Mouse (Mus musculus): ENCODE measurements around the gene Gmeb2. TPM values are rescaled to one million over a fixed set of nuclear protein-coding genes. Genes with fewer than 3 reads are reported as not detected.

Gene Gmeb2
- 11.4 and 16.4 TPM in 2 replicates for polyA plus RNA-seq (2012; ENCODE audit: insufficient read depth, insufficient read length, missing spikeins)

GRCm38 (mm10) chr2:181287958-181288350 lies at the start of gene Gmeb2:
Gene Gmeb2 (minus strand): TSS chr2:181288035.
- Histone ChIP-seq H3K4me3 (ENCODE audit: insufficient read depth, low read length) (peak within 1 kb of the TSS; percentile 72), H3K4me1 (ENCODE audit: control insufficient read depth, insufficient read depth, low read length) (peaks cover 27% of the 10 kb centered on the region), H3K27ac (ENCODE audit: insufficient read depth, low read depth, low read length) (peak within 1 kb of the TSS; percentile 58)

GRCm38 (mm10) chr2:181334023-181334422 lies 46.2 kb upstream of the Gmeb2 start:
- no peak for TF ChIP-seq CTCF (IDR thresholded peaks at IDR 0.05; ENCODE audit: low read depth, low read length)
- no peak for TF ChIP-seq POLR2A (IDR thresholded peaks at IDR 0.05; ENCODE audit: borderline replicate concordance, low read depth, low read length)
- no peaks in the 10 kb centered on the region for H3K4me1 ChIP-seq (ENCODE audit: control insufficient read depth, insufficient read depth, low read length)
- no peak overlapping the region for H3K4me3 ChIP-seq (ENCODE audit: insufficient read depth, low read length)
- H3K27ac ChIP-seq (ENCODE audit: insufficient read depth, low read depth, low read length): no peak overlapping the region

DNA sequence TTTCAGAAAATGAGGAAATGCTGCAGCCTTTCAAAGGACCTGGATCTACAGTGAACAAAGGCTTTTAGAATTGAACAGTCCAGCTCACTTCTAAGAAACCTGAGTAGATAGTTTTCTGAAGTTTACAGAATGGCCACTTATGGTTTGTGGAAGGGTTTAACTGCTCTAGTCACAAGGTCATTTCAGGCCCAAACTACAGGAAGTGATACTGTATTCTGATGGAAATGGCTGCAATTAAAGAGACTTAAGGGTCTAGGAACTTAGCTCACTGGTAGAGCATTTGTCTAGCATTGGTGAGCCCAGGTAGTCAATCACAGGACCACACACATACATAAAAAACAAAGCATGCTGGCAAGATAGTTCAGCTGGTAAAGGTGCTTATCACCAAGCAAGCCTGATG lies 44.7 kb upstream of the Gmeb2 start:
- no peak for TF ChIP-seq CTCF (IDR thresholded peaks at IDR 0.05; ENCODE audit: low read depth, low read length)
- Histone ChIP-seq H3K4me1 (ENCODE audit: control insufficient read depth, insufficient read depth, low read length) (no peaks in the 10 kb centered on the region), H3K4me3 (ENCODE audit: insufficient read depth, low read length) (no peak overlapping the region), H3K27ac (ENCODE audit: insufficient read depth, low read depth, low read length) (no peak overlapping the region)

GRCm38 (mm10) chr2:181326098-181326497 lies 38.3 kb upstream of the Gmeb2 start:
- Histone ChIP-seq H3K27ac (ENCODE audit: insufficient read depth, low read depth, low read length) (no peak overlapping the region), H3K4me1 (ENCODE audit: control insufficient read depth, insufficient read depth, low read length) (peaks cover 6% of the 10 kb centered on the region; the same call in 1 of the 2 replicates)
- TF ChIP-seq POLR2A (IDR thresholded peaks at IDR 0.05; ENCODE audit: borderline replicate concordance, low read depth, low read length): no peak
- TF ChIP-seq CTCF (IDR thresholded peaks at IDR 0.05; ENCODE audit: low read depth, low read length): no peak

DNA sequence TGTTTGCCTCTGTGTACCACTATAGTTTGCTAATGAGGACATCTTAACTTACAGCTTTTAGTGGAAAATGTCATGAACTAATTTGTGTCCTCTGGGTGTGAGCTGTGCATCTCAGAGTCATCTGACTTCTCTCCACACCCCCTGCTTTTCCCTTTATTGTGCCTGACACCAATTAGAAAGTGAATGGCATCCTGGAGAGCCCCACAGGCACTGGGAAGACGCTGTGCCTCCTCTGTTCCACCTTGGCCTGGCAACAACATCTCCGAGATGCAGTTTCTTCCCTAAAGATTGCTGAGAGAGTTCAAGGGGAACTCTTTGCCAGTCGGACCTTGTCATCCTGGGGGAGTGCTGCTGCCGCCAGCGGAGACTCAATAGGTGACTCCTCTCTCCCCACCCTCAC lies 34.3 kb upstream of the Gmeb2 start:
- Histone ChIP-seq H3K27ac (ENCODE audit: insufficient read depth, low read depth, low read length) (no peak overlapping the region), H3K4me1 (ENCODE audit: control insufficient read depth, insufficient read depth, low read length) (peaks cover 8% of the 10 kb centered on the region; the same call in 1 of the 2 replicates), H3K4me3 (ENCODE audit: insufficient read depth, low read length) (no peak overlapping the region)
- TF ChIP-seq POLR2A (IDR thresholded peaks at IDR 0.05; ENCODE audit: borderline replicate concordance, low read depth, low read length) (no peak), CTCF (IDR thresholded peaks at IDR 0.05; ENCODE audit: low read depth, low read length) (no peak)

More at GRCm38 (mm10) chr2:181326098-181326497, 38.3 kb upstream of the Gmeb2 start:
- no peak overlapping the region for H3K4me3 ChIP-seq (ENCODE audit: insufficient read depth, low read length)

- Histone ChIP-seq H3K4me3 (ENCODE audit: insufficient read depth, low read length) (peak overlapping the region; percentile 83), H3K4me1 (ENCODE audit: control insufficient read depth, insufficient read depth, low read length) (0 out of 2 replicates have a peak, but pooled peaks cover 2% of the 10 kb centered on the region), H3K27ac (ENCODE audit: insufficient read depth, low read depth, low read length) (no peak overlapping the region)
- TF ChIP-seq CTCF (IDR thresholded peaks at IDR 0.05; ENCODE audit: low read depth, low read length) (no peak), POLR2A (IDR thresholded peaks at IDR 0.05; ENCODE audit: borderline replicate concordance, low read depth, low read length) (no peak)
Measured at GRCm38 (mm10) chr2:181320103-181320499, 32.3 kb upstream of the Gmeb2 start.

GRCm38 (mm10) chr2:181319248-181320102 lies 31.6 kb upstream of the Gmeb2 start, which contains the start of gene Rtel1:
Gene Rtel1 (plus strand): TSS chr2:181319739.
- TF ChIP-seq POLR2A (IDR thresholded peaks at IDR 0.05; ENCODE audit: borderline replicate concordance, low read depth, low read length) (0 out of 2 replicates have a peak, but pooled peaks have one; percentile 24), CTCF (IDR thresholded peaks at IDR 0.05; ENCODE audit: low read depth, low read length) (no peak)
- Histone ChIP-seq H3K4me1 (ENCODE audit: control insufficient read depth, insufficient read depth, low read length) (0 out of 2 replicates have a peak, but pooled peaks cover 2% of the 10 kb centered on the region), H3K4me3 (ENCODE audit: insufficient read depth, low read length) (peak within 1 kb of the TSS; percentile 83), H3K27ac (ENCODE audit: insufficient read depth, low read depth, low read length) (peak within 1 kb of the TSS; percentile 79)

DNA sequence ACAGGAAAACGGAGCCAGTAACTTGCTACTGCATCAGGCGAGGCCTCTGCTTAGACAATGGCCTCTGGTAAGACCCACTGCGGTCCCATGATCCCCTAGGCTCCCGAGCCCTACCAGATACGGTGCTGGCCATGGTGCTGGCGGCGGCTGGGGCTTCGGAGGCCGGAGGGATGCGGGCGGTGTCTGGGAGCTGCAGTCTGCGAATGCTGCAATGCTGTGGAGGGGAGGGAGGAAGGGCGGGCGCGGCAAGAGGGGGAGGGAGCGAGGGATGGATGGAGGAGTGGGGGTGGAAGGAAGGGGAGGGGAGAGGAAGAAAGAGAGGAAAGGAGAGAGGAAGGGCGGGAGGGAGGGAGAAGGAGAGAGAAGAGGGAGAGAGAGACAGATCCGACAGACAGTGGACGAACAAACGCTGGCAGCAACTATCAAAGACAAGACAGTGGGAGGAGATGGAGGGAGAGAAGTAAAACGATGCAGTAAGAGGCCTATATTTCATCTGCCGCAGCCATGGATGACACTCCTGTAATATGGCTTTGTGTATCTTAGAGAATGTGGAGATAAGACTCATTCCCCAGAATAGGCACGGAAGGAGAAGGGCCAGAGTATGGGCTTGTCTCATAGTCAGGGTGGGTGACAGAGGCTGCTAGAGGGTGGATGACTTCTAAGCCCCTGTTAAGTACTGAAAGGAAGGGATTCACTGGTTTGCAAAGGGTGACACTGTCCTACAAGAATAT lies 26.4 kb upstream of the Gmeb2 start, which contains the start of gene Stmn3:
Gene Stmn3, minus strand, starts transcription at position 421 of the 731 bp plus-strand sequence.
- Histone ChIP-seq H3K4me1 (ENCODE audit: control insufficient read depth, insufficient read depth, low read length) (0 out of 2 replicates have a peak, but pooled peaks cover 1% of the 10 kb centered on the region), H3K27ac (ENCODE audit: insufficient read depth, low read depth, low read length) (no peak within 1 kb of the TSS), H3K4me3 (ENCODE audit: insufficient read depth, low read length) (no peak within 1 kb of the TSS)
- TF ChIP-seq CTCF (IDR thresholded peaks at IDR 0.05; ENCODE audit: low read depth, low read length) (no peak), POLR2A (IDR thresholded peaks at IDR 0.05; ENCODE audit: borderline replicate concordance, low read depth, low read length) (no peak)

GRCm38 (mm10) chr2:181313344-181314079 lies 25.7 kb upstream of the Gmeb2 start:
- H3K4me1 ChIP-seq (ENCODE audit: control insufficient read depth, insufficient read depth, low read length): no peaks in the 10 kb centered on the region
- no peak overlapping the region for H3K27ac ChIP-seq (ENCODE audit: insufficient read depth, low read depth, low read length)
- no peak for TF ChIP-seq POLR2A (IDR thresholded peaks at IDR 0.05; ENCODE audit: borderline replicate concordance, low read depth, low read length)
- no peak for TF ChIP-seq CTCF (IDR thresholded peaks at IDR 0.05; ENCODE audit: low read depth, low read length)
- H3K4me3 ChIP-seq (ENCODE audit: insufficient read depth, low read length): no peak overlapping the region
